Mouse (Mus musculus): ENCODE data around the gene Plagl2.

- TF ChIP-seq POLR2A (IDR thresholded peaks at IDR 0.05; ENCODE audit: extremely low read depth, insufficient read depth, low read length) = no peak
- TF ChIP-seq CTCF (IDR thresholded peaks at IDR 0.05; ENCODE audit: low read depth, low read length) = no peak
Measured at GRCm38 (mm10) chr2:153239021-153239859, 2.0 kb downstream of the Plagl2 start.

Measured in liver, adult 2 months (tissue).